Mouse (Mus musculus) liver, embryonic 14.5 days (tissue): ENCODE data around the gene Pam.

Source experiments
- CTCF ChIP-seq: IDR thresholded peaks from 2 replicates; pipeline ENCODE4 v1.5.1; 2016; ENCODE audit warnings: antibody characterized with exemption, low read depth, control low read depth
- EP300 ChIP-seq: IDR thresholded peaks from 2 replicates; pipeline ENCODE4 v1.6.1; 2016; ENCODE audit warnings: antibody characterized with exemption, low read depth

DNA sequence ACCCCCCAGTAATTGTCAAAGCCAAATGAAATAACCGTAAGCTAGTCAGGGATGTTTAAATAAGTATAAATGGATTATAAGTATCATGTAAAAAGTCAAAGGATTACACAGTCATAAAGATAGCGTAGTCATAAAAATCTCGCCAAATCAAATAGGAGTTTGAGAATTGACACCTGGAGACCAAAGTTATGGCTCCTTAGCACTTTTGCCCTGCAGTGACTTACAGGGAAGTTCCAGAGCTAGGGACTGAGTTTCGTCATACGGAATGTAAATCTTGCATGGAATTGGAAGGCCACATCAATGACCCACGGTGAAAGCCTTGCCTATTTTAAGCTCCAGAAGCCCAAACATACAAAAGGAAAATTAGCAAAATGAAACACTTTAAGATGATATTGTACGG, 192.6 kb downstream of the Pam start:
- TF ChIP-seq EP300 (no peak), CTCF (no peak)
